Mouse (Mus musculus) central nervous system, embryonic 14 days (tissue): ENCODE data around the gene Ssc4d. TPM values are rescaled to one million over a fixed set of nuclear protein-coding genes. Genes with fewer than 3 reads are reported as not detected.

Experiments
- polyA plus RNA-seq: library from polyadenylated mRNA; depleted of rRNA; stranded (reverse); fragments of >200 nt; gene quantifications from 2 replicates; pipeline ENCODE4 v1.2.3, GENCODE M21; 2012; rRNA removed

Ssc4d gene
- polyA plus RNA-seq, result 2.4 and 3.6 TPM in 2 replicates

GRCm38 (mm10) chr5:135974365-135974764, at the start of gene Ssc4d:
Ssc4d (minus strand) TSS chr5:135974531.

GRCm38 (mm10) chr5:135994725-135995687, 20.7 kb upstream of the Ssc4d start, which contains the start of gene Dtx2:
Dtx2 (plus strand) TSS chr5:135994800.

GRCm38 (mm10) chr5:135979904-135980303, 5.6 kb upstream of the Ssc4d start, which contains the start of gene Zp3:
Zp3 (plus strand) TSS chr5:135980099.

GRCm38 (mm10) chr5:135934481-135935175, 39.7 kb downstream of the Ssc4d start, which contains the start of gene Ywhag:
Ywhag (minus strand) TSS chr5:135934616.

Other genes starting within 250 kb of the Ssc4d start
- gene Tmem120a, start 230.1 kb downstream of the Ssc4d start, polyA plus RNA-seq, result 33.7 TPM in 2 replicates
- gene Styxl1, start 196.1 kb downstream of the Ssc4d start, polyA plus RNA-seq, result 0.10 and 0.29 TPM in 2 replicates
- 471 TPM in 2 replicates for gene Mdh2, start 196.1 kb downstream of the Ssc4d start, polyA plus RNA-seq
- 61.5 and 62.5 TPM in 2 replicates for gene Srrm3, start 167.6 kb downstream of the Ssc4d start, polyA plus RNA-seq
- 6.5 and 41.2 TPM in 2 replicates for gene Hspb1, start 86.6 kb downstream of the Ssc4d start, polyA plus RNA-seq
- 308 and 310 TPM in 2 replicates for gene Ywhag, start 39.9 kb downstream of the Ssc4d start, polyA plus RNA-seq
- gene Zp3, start 5.6 kb upstream of the Ssc4d start, polyA plus RNA-seq, result 0.15 and 0.24 TPM in 2 replicates
- 22.9 and 23.0 TPM in 2 replicates for gene Dtx2, start 20.3 kb upstream of the Ssc4d start, polyA plus RNA-seq
- gene Upk3b, start 64.0 kb upstream of the Ssc4d start, polyA plus RNA-seq, result 0.05 and 0.06 TPM in 2 replicates
- 1.3 TPM in 1 of 2 replicates, not detected in the other for gene Upk3bl, start 80.0 kb upstream of the Ssc4d start, polyA plus RNA-seq
- 14.0 and 26.2 TPM in 2 replicates for gene Rasa4, start 109.4 kb upstream of the Ssc4d start, polyA plus RNA-seq
- gene Polr2j, start 142.1 kb upstream of the Ssc4d start, polyA plus RNA-seq, result 158 and 166 TPM in 2 replicates
- gene Lrwd1, start 161.5 kb upstream of the Ssc4d start, polyA plus RNA-seq, result 53.3 and 61.2 TPM in 2 replicates
- gene Alkbh4, start 161.6 kb upstream of the Ssc4d start, polyA plus RNA-seq, result 16.4 and 17.7 TPM in 2 replicates
- 37.5 and 40.2 TPM in 2 replicates for gene Orai2, start 196.2 kb upstream of the Ssc4d start, polyA plus RNA-seq
- 47.9 and 50.5 TPM in 2 replicates for gene Prkrip1, start 224.4 kb upstream of the Ssc4d start, polyA plus RNA-seq